Mouse (Mus musculus) liver, embryonic 16.5 days (tissue): Measurements from ENCODE around the gene Gucy1b2. TPM values are rescaled to one million over a fixed set of nuclear protein-coding genes. Genes with fewer than 3 reads are reported as not detected.

Experiments used
- ATAC-seq: fragments of 200-750 bp; cut with Nextera tagmentation; 2 replicates; pipeline ENCODE4 v1.8.0; 2017; ENCODE audit warnings: low read depth, mild to moderate bottlenecking, moderate number of reproducible peaks, moderate library complexity
- H3K27ac ChIP-seq: fragments of 300-500 bp; sonication (generic); 2 replicates; pipeline ENCODE4 v1.5.1; 2014; ENCODE audit warnings: mild to moderate bottlenecking, low read length
- H3K27me3 ChIP-seq: fragments of 300-500 bp; sonication (generic); 2 replicates; pipeline ENCODE4 v1.6.1; 2014; ENCODE audit warnings: low read depth, low read length, mixed read lengths; ENCODE audit not compliant: control insufficient read depth, insufficient read depth
- H3K36me3 ChIP-seq: fragments of 300-500 bp; sonication (generic); 2 replicates; pipeline ENCODE4 v1.6.1; 2014; ENCODE audit warnings: mild to moderate bottlenecking; ENCODE audit not compliant: control insufficient read depth, insufficient read depth
- H3K4me1 ChIP-seq: fragments of 300-500 bp; sonication (generic); 2 replicates; pipeline ENCODE4 v1.6.1; 2014; ENCODE audit warnings: low read depth, low read length, mixed read lengths; ENCODE audit not compliant: control insufficient read depth
- H3K4me2 ChIP-seq: fragments of 300-500 bp; sonication (generic); 2 replicates; pipeline ENCODE4 v1.6.1; 2014; ENCODE audit warnings: low read depth, low read length, mixed read lengths
- H3K4me3 ChIP-seq: fragments of 300-500 bp; sonication (generic); 2 replicates; pipeline ENCODE4 v1.5.1; 2014; ENCODE audit warnings: low read depth, mild to moderate bottlenecking, low read length
- H3K9ac ChIP-seq: fragments of 300-500 bp; sonication (generic); 2 replicates; pipeline ENCODE4 v1.6.1; 2014; ENCODE audit warnings: low read depth, low read length
- H3K9me3 ChIP-seq: fragments of 300-500 bp; sonication (generic); replicated peaks from 2 replicates; pipeline ENCODE4 v1.6.1; 2016; ENCODE audit warnings: low read length; ENCODE audit not compliant: control insufficient read depth
- WGBS: fragments of 180-500 bp; shearing (Covaris S2); extraction: QIAGEN DNeasy Blood & Tissue Kit; methylation state at CpG from one replicate; pipeline ENCODE4 v1.1.7; 2014; ENCODE audit not compliant: insufficient replicate concordance; 5-methylcytosine and 5-hydroxymethylcytosine counted together
- polyA plus RNA-seq: library from polyadenylated mRNA; unstranded; fragments of >200 nt; fragmentation: Nextera tagmentation; extraction: Ambion mirVana; gene quantifications from 2 replicates; pipeline ENCODE4 v1.2.1, GENCODE M21; 2015

The Gucy1b2 gene
- polyA plus RNA-seq, 1 experiment from 2014 or later: not detected

DNA sequence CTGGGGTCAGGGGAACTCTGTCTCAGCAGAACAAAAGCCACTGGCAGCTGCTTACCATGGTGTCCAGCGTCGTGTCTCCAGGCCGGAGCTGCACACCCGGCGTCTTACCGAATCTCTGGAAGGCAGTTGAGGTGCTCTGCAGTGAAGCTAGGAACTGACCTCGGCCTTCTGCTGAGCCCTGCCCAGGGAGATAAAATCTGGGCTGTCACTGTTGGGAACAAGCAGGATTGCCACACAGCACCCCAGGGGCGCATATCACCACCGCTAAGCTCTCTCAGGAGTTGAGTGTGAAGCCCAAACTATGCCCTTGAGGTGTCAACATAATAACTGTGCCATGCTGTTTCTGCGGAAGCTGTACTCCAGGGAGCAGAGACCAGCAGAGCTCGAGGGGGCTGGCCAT, 2.8 kb downstream of the Gucy1b2 start:
- Histone ChIP-seq H3K4me3 (no peak overlapping the region), H3K4me2 (no peak overlapping the region), H3K4me1 (no peaks in the 10 kb centered on the region), H3K36me3 (no peaks in the 10 kb centered on the region), H3K9me3 (no peaks in the 10 kb centered on the region), H3K9ac (no peak overlapping the region), H3K27ac (no peak overlapping the region), H3K27me3 (no peaks in the 10 kb centered on the region)
- WGBS: 58% methylated on average over 11 of the region's 11 CpGs
- no peak for ATAC-seq

DNA sequence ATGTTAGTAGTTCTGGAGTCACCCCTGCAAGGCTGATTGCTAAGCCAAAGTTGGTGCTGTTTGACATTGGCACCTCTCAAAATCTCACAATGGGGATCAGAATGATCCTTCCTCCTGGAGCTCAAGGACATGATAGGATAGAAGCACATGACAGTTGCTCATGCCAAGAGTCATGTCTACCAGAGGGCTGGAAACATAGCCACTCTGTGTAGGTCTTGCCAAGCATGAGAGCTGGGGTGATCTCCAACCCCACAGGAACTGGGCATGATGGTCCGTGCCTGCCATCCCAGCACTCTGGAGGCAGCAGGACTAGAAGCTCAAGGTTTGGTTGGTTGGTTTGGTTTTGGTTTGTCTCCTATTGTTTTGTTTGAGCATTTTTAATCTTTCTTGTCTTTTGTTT, 5.4 kb downstream of the Gucy1b2 start:
- no peak overlapping the region for H3K4me2 ChIP-seq
- no peaks in the 10 kb centered on the region for H3K36me3 ChIP-seq
- H3K27ac ChIP-seq: no peak overlapping the region
- H3K9ac ChIP-seq: no peak overlapping the region
- ATAC-seq: no peak
- WGBS: 62% methylated on average over 1 of the region's 1 CpGs
- no peaks in the 10 kb centered on the region for H3K9me3 ChIP-seq
- no peaks in the 10 kb centered on the region for H3K27me3 ChIP-seq
- no peak overlapping the region for H3K4me3 ChIP-seq
- no peaks in the 10 kb centered on the region for H3K4me1 ChIP-seq

DNA sequence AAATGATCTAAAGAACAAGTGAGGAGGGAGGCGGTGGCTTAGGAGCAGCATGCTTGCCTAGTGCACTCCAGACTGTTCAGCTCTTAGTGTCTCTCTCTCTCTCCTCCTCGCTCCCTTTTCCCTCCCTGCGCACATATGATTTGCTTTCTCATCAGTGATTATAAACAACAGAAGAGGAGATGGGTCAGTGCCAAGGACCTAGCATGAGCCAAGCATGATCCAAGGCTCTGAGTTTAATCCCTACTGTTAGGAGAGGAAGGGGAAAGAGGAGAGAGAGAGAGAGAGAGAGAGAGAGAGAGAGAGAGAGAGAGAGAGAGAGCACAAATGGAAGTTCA, 8.9 kb downstream of the Gucy1b2 start:
- Histone ChIP-seq H3K27ac (no peak overlapping the region), H3K9ac (no peak overlapping the region), H3K36me3 (no peaks in the 10 kb centered on the region), H3K4me2 (no peak overlapping the region), H3K4me1 (no peaks in the 10 kb centered on the region), H3K27me3 (no peaks in the 10 kb centered on the region), H3K9me3 (no peaks in the 10 kb centered on the region), H3K4me3 (no peak overlapping the region)
- WGBS: 60% methylated on average over 3 of the region's 3 CpGs
- no peak for ATAC-seq

GRCm38 (mm10) chr14:62446385-62447213, 9.5 kb downstream of the Gucy1b2 start:
- Histone ChIP-seq H3K4me3 (no peak overlapping the region), H3K9me3 (no peaks in the 10 kb centered on the region), H3K4me1 (no peaks in the 10 kb centered on the region), H3K27me3 (no peaks in the 10 kb centered on the region), H3K36me3 (no peaks in the 10 kb centered on the region), H3K4me2 (no peak overlapping the region), H3K9ac (no peak overlapping the region), H3K27ac (no peak overlapping the region)
- 62% methylated on average over 7 of the region's 7 CpGs for WGBS
- no peak for ATAC-seq

GRCm38 (mm10) chr14:62443840-62444430, 12.2 kb downstream of the Gucy1b2 start:
- Histone ChIP-seq H3K27me3 (no peaks in the 10 kb centered on the region), H3K4me3 (no peak overlapping the region), H3K4me1 (no peaks in the 10 kb centered on the region), H3K36me3 (no peaks in the 10 kb centered on the region), H3K9ac (no peak overlapping the region), H3K4me2 (no peak overlapping the region), H3K9me3 (no peaks in the 10 kb centered on the region), H3K27ac (no peak overlapping the region)
- WGBS: 75% methylated on average over 6 of the region's 6 CpGs
- ATAC-seq: no peak

- Histone ChIP-seq H3K9ac (no peak overlapping the region), H3K4me1 (no peaks in the 10 kb centered on the region), H3K4me2 (no peak overlapping the region), H3K27ac (no peak overlapping the region), H3K4me3 (no peak overlapping the region), H3K27me3 (no peaks in the 10 kb centered on the region), H3K36me3 (no peaks in the 10 kb centered on the region), H3K9me3 (no peaks in the 10 kb centered on the region)
- 54% methylated on average over 1 of the region's 1 CpGs for WGBS
- ATAC-seq: no peak
Measured at GRCm38 (mm10) chr14:62442971-62443370, 13.1 kb downstream of the Gucy1b2 start.

DNA sequence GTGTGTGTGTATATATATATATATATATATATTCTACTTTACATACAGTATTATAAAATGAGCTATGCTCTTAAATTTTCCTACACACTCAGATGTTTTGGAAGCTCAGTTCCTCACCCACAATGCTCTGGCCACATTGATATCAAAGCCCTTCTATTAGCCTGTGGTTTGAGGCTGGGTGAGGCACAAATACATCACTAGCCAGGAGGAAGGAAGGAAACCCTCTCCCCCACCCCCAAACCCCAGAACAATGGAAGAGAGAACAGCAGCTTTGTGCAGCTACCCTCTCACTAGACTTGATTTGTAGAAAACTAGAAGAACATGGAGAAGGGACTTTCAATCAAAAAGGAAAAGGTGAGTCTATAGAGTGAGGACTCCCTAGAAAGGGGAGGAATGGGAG, 16.1 kb downstream of the Gucy1b2 start:
- Histone ChIP-seq H3K4me1 (no peaks in the 10 kb centered on the region), H3K9ac (no peak overlapping the region), H3K9me3 (no peaks in the 10 kb centered on the region), H3K27ac (no peak overlapping the region), H3K4me3 (no peak overlapping the region), H3K36me3 (no peaks in the 10 kb centered on the region), H3K27me3 (no peaks in the 10 kb centered on the region), H3K4me2 (no peak overlapping the region)
- no peak for ATAC-seq

DNA sequence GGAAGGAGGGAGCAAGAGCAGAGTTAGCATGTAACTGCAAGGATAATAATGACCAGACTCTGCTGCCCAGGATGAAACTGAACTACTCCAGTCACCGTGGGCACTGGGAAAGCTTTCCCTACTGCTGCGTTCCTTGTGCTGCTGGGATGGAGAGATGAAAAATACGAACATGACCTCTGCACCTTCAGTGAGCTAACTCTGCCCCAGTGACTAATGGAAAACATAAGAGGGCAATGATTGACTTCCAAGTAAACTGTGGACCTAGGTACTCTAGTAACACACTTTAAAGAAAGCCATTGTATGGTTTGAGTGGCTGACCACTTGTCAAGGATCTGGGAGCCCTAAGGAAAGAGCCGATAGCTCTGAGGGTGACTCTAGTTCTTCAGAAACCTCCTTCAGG, 17.9 kb downstream of the Gucy1b2 start:
- Histone ChIP-seq H3K4me3 (no peak overlapping the region), H3K9me3 (no peaks in the 10 kb centered on the region), H3K4me2 (no peak overlapping the region), H3K4me1 (no peaks in the 10 kb centered on the region), H3K36me3 (no peaks in the 10 kb centered on the region), H3K27me3 (no peaks in the 10 kb centered on the region), H3K27ac (no peak overlapping the region), H3K9ac (no peak overlapping the region)
- no peak for ATAC-seq
- WGBS: 64% methylated on average over 4 of the region's 4 CpGs

- H3K9ac ChIP-seq: no peak overlapping the region
- ATAC-seq: no peak
- no peak overlapping the region for H3K4me3 ChIP-seq
- no peak overlapping the region for H3K27ac ChIP-seq
- H3K27me3 ChIP-seq: no peaks in the 10 kb centered on the region
- no peaks in the 10 kb centered on the region for H3K36me3 ChIP-seq
- WGBS: 56% methylated on average over 2 of the region's 2 CpGs
- H3K4me1 ChIP-seq: no peaks in the 10 kb centered on the region
- no peaks in the 10 kb centered on the region for H3K9me3 ChIP-seq
- H3K4me2 ChIP-seq: no peak overlapping the region
Measured at GRCm38 (mm10) chr14:62437806-62438205, 18.3 kb downstream of the Gucy1b2 start.
